ENCODE assay signal across 8 mouse cellular contexts in the genomic region with DNA sequence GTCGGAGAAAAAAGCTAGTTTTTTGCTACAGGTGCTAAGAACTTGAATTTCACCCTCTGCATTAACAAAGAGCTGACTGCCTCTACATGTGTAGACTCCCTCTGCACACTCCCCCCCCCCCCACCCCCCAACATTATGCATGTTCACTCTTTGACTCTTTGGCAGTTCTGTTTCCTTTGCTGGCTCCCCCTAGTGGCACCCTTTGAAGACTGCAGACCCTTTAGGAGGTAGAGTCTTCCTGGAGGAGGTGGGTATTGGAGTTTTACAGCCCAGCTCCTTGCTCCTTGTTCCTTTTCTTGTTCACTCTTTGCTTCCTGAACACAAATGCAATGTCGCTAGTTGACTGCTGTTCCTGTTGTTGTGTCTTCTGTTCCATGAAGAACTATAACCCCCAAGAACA.
A peak's percentile ranks its signal among the peaks of the same experiment; 100 is the strongest.
DNase-seq lines count a peak whose midpoint lies in the region; ATAC-seq lines count a peak whose summit lies in the region.

No protein-coding gene starts in this region.

- WGBS in hindbrain, embryonic 11.5 days: 74% methylated on average over 2 of the region's 2 CpGs
- WGBS in hindbrain, embryonic 12.5 days: 80% methylated on average over 2 of the region's 2 CpGs

- H3K9ac ChIP-seq in hindbrain, embryonic 11.5 days (ENCODE audit: low read depth, low read length): no peak overlapping the region
- H3K9ac ChIP-seq in hindbrain, embryonic 12.5 days: no peak overlapping the region

- H3K9me3 ChIP-seq in hindbrain, embryonic 11.5 days (ENCODE audit: control insufficient read depth, low read length): no peaks in the 10 kb centered on the region
- no peaks in the 10 kb centered on the region for H3K9me3 ChIP-seq in hindbrain, embryonic 12.5 days (replicated peaks)

- DNase-seq in hindbrain, embryonic 11.5 days (ENCODE audit: low spot score): peak; percentile 26
- peak; percentile 73 for DNase-seq in CD4-positive, CD25-positive, alpha-beta regulatory T cell, adult 2 months (ENCODE audit: low read depth, low spot score)
- peak; percentile 71 for DNase-seq in naive thymus-derived CD4-positive, alpha-beta T cell, adult 2 months (ENCODE audit: low read depth)
- DNase-seq in adrenal gland, postnatal 4 days (ENCODE audit: low spot score in 2 of 2): no peak
- no peak for DNase-seq in left cerebral cortex, adult 18-20 months (ENCODE audit: low spot score in 2 of 2)
- no peak for DNase-seq in layer of hippocampus, adult 9-10 months (ENCODE audit: low spot score)

- no peaks in the 10 kb centered on the region for H3K4me1 ChIP-seq in hindbrain, embryonic 11.5 days (replicated peaks; ENCODE audit: control insufficient read depth, insufficient read depth, low read length)
- no peaks in the 10 kb centered on the region for H3K4me1 ChIP-seq in hindbrain, embryonic 12.5 days

- no peak for ATAC-seq in hindbrain, embryonic 11.5 days (ENCODE audit: low FRiP score)
- ATAC-seq in hindbrain, embryonic 12.5 days (ENCODE audit: low FRiP score): no peak
- ATAC-seq in common myeloid progenitor, adult 5-6 weeks (replicated peaks; ENCODE audit: low read depth, poor library complexity, severe bottlenecking): peak; percentile 82

- no peaks in the 10 kb centered on the region for H3K27me3 ChIP-seq in hindbrain, embryonic 11.5 days (ENCODE audit: control insufficient read depth, insufficient read depth, low read length)
- H3K27me3 ChIP-seq in hindbrain, embryonic 12.5 days: no peaks in the 10 kb centered on the region

- H3K36me3 ChIP-seq in hindbrain, embryonic 11.5 days (ENCODE audit: control insufficient read depth, insufficient read depth, low read length): no peaks in the 10 kb centered on the region
- H3K36me3 ChIP-seq in hindbrain, embryonic 12.5 days: no peaks in the 10 kb centered on the region

- no peak overlapping the region for H3K4me2 ChIP-seq in hindbrain, embryonic 11.5 days (replicated peaks; ENCODE audit: low read depth, low read length)
- H3K4me2 ChIP-seq in hindbrain, embryonic 12.5 days (replicated peaks): no peak overlapping the region

- no peak overlapping the region for H3K27ac ChIP-seq in hindbrain, embryonic 11.5 days (ENCODE audit: low read depth, low read length)
- no peak overlapping the region for H3K27ac ChIP-seq in hindbrain, embryonic 12.5 days

- H3K4me3 ChIP-seq in hindbrain, embryonic 11.5 days (ENCODE audit: low read depth, low read length): no peak overlapping the region
- H3K4me3 ChIP-seq in hindbrain, embryonic 12.5 days: no peak overlapping the region

Comparison
In these comparisons a context has a peak if more than half of its experiments do, and no peak if none do; other contexts are left out.
1. DNase-seq: peak in hindbrain, embryonic 11.5 days (single experiment), CD4-positive, CD25-positive, alpha-beta regulatory T cell, adult 2 months (single experiment) and naive thymus-derived CD4-positive, alpha-beta T cell, adult 2 months (single experiment); none in adrenal gland, postnatal 4 days (0 of 2), left cerebral cortex, adult 18-20 months (0 of 2) and layer of hippocampus, adult 9-10 months (single experiment).